Mouse (Mus musculus): ENCODE measurements at regions not wholly inside any gene's neighbourhood (a gene's known extent, or its start where the extent isn't known, plus 50 kb on each side); places are given as distances from the start of the nearest gene placed in this dataset.

- TF ChIP-seq GATA1 (IDR thresholded peaks at IDR 0.05; ENCODE audit: borderline replicate concordance, low read length) (no peak), FLI1 (IDR thresholded peaks at IDR 0.05; ENCODE audit: low read length) (no peak)
- no peaks in the 10 kb centered on the region for H3K36me3 ChIP-seq (replicated peaks; ENCODE audit: low read length)
- H3K4me1 ChIP-seq: no peaks in the 10 kb centered on the region
- 0 out of 2 replicates have a peak, but pooled peaks cover 2% of the 10 kb centered on the region for H3K9me3 ChIP-seq
- H3K27me3 ChIP-seq (replicated peaks): no peaks in the 10 kb centered on the region
- no peak overlapping the region for H3K4me3 ChIP-seq (replicated peaks)
Measured at GRCm38 (mm10) chr12:74528983-74529566, 212.9 kb upstream of the Gm11042 start.

GRCm38 (mm10) chr12:74527190-74527621 is 211.0 kb upstream of the Gm11042 start:
- H3K36me3 ChIP-seq (replicated peaks; ENCODE audit: low read length): no peaks in the 10 kb centered on the region

GRCm38 (mm10) chr12:74523988-74524387 is 207.8 kb upstream of the Gm11042 start:
- Histone ChIP-seq H3K4me1 (no peaks in the 10 kb centered on the region), H3K9me3 (0 out of 2 replicates have a peak, but pooled peaks cover 8% of the 10 kb centered on the region), H3K27me3 (replicated peaks) (no peaks in the 10 kb centered on the region), H3K4me3 (replicated peaks) (no peak overlapping the region), H3K36me3 (replicated peaks; ENCODE audit: low read length) (no peaks in the 10 kb centered on the region)
- no peak for TF ChIP-seq GATA1 (IDR thresholded peaks at IDR 0.05; ENCODE audit: borderline replicate concordance, low read length)
- TF ChIP-seq FLI1 (IDR thresholded peaks at IDR 0.05; ENCODE audit: low read length): no peak

More at GRCm38 (mm10) chr12:74527190-74527621, 211.0 kb upstream of the Gm11042 start:
- no peaks in the 10 kb centered on the region for H3K27me3 ChIP-seq (replicated peaks)
- H3K4me3 ChIP-seq (replicated peaks): no peak overlapping the region
- TF ChIP-seq FLI1 (IDR thresholded peaks at IDR 0.05; ENCODE audit: low read length): no peak
- TF ChIP-seq GATA1 (IDR thresholded peaks at IDR 0.05; ENCODE audit: borderline replicate concordance, low read length): no peak
- no peaks in the 10 kb centered on the region for H3K4me1 ChIP-seq
- H3K9me3 ChIP-seq: no peaks in the 10 kb centered on the region

- Histone ChIP-seq H3K4me3 (replicated peaks) (no peak overlapping the region), H3K36me3 (replicated peaks; ENCODE audit: low read length) (no peaks in the 10 kb centered on the region), H3K4me1 (no peaks in the 10 kb centered on the region), H3K9me3 (0 out of 2 replicates have a peak, but pooled peaks cover 8% of the 10 kb centered on the region), H3K27me3 (replicated peaks) (no peaks in the 10 kb centered on the region)
- TF ChIP-seq GATA1 (IDR thresholded peaks at IDR 0.05; ENCODE audit: borderline replicate concordance, low read length): no peak
- TF ChIP-seq FLI1 (IDR thresholded peaks at IDR 0.05; ENCODE audit: low read length): no peak
Measured at GRCm38 (mm10) chr12:74518032-74518431, 201.8 kb upstream of the Gm11042 start.

GRCm38 (mm10) chr12:74516527-74516926 is 200.3 kb upstream of the Gm11042 start:
- no peaks in the 10 kb centered on the region for H3K36me3 ChIP-seq (replicated peaks; ENCODE audit: low read length)
- no peaks in the 10 kb centered on the region for H3K4me1 ChIP-seq
- H3K27me3 ChIP-seq (replicated peaks): no peaks in the 10 kb centered on the region
- H3K9me3 ChIP-seq: 0 out of 2 replicates have a peak, but pooled peaks cover 5% of the 10 kb centered on the region
- H3K4me3 ChIP-seq (replicated peaks): no peak overlapping the region
- TF ChIP-seq GATA1 (IDR thresholded peaks at IDR 0.05; ENCODE audit: borderline replicate concordance, low read length): no peak
- TF ChIP-seq FLI1 (IDR thresholded peaks at IDR 0.05; ENCODE audit: low read length): no peak

GRCm38 (mm10) chr12:74502791-74503190 is 186.6 kb upstream of the Gm11042 start:
- H3K4me3 ChIP-seq (replicated peaks): no peak overlapping the region
- no peaks in the 10 kb centered on the region for H3K36me3 ChIP-seq (replicated peaks; ENCODE audit: low read length)
- no peaks in the 10 kb centered on the region for H3K4me1 ChIP-seq
- H3K27me3 ChIP-seq (replicated peaks): no peaks in the 10 kb centered on the region
- no peaks in the 10 kb centered on the region for H3K9me3 ChIP-seq
- TF ChIP-seq FLI1 (IDR thresholded peaks at IDR 0.05; ENCODE audit: low read length) (no peak), GATA1 (IDR thresholded peaks at IDR 0.05; ENCODE audit: borderline replicate concordance, low read length) (no peak)

GRCm38 (mm10) chr12:74477619-74478018 is 161.4 kb upstream of the Gm11042 start:
- peaks cover 8% of the 10 kb centered on the region; the same call in 1 of the 2 replicates for H3K9me3 ChIP-seq
- no peaks in the 10 kb centered on the region for H3K4me1 ChIP-seq
- no peaks in the 10 kb centered on the region for H3K27me3 ChIP-seq (replicated peaks)
- H3K4me3 ChIP-seq (replicated peaks): no peak overlapping the region
- no peaks in the 10 kb centered on the region for H3K36me3 ChIP-seq (replicated peaks; ENCODE audit: low read length)
- TF ChIP-seq FLI1 (IDR thresholded peaks at IDR 0.05; ENCODE audit: low read length): no peak

GRCm38 (mm10) chr12:74474741-74475140 is 158.5 kb upstream of the Gm11042 start:
- no peaks in the 10 kb centered on the region for H3K36me3 ChIP-seq (replicated peaks; ENCODE audit: low read length)
- H3K9me3 ChIP-seq: no peaks in the 10 kb centered on the region
- no peaks in the 10 kb centered on the region for H3K27me3 ChIP-seq (replicated peaks)
- no peak overlapping the region for H3K4me3 ChIP-seq (replicated peaks)
- no peak for TF ChIP-seq FLI1 (IDR thresholded peaks at IDR 0.05; ENCODE audit: low read length)
- TF ChIP-seq GATA1 (IDR thresholded peaks at IDR 0.05; ENCODE audit: borderline replicate concordance, low read length): no peak
- H3K4me1 ChIP-seq: no peaks in the 10 kb centered on the region

GRCm38 (mm10) chr12:74458521-74458920 is 142.3 kb upstream of the Gm11042 start:
- Histone ChIP-seq H3K4me3 (replicated peaks) (no peak overlapping the region), H3K9me3 (peaks cover 4% of the 10 kb centered on the region; the same call in 1 of the 2 replicates), H3K27me3 (replicated peaks) (no peaks in the 10 kb centered on the region), H3K4me1 (no peaks in the 10 kb centered on the region), H3K36me3 (replicated peaks; ENCODE audit: low read length) (no peaks in the 10 kb centered on the region)
- TF ChIP-seq FLI1 (IDR thresholded peaks at IDR 0.05; ENCODE audit: low read length) (no peak), GATA1 (IDR thresholded peaks at IDR 0.05; ENCODE audit: borderline replicate concordance, low read length) (no peak)

- H3K4me3 ChIP-seq (replicated peaks): no peak overlapping the region
- TF ChIP-seq FLI1 (IDR thresholded peaks at IDR 0.05; ENCODE audit: low read length) (no peak), GATA1 (IDR thresholded peaks at IDR 0.05; ENCODE audit: borderline replicate concordance, low read length) (no peak)
- H3K36me3 ChIP-seq (replicated peaks; ENCODE audit: low read length): no peaks in the 10 kb centered on the region
Measured at GRCm38 (mm10) chr12:74452375-74453090, 136.3 kb upstream of the Gm11042 start.

More at GRCm38 (mm10) chr12:74452375-74453090, 136.3 kb upstream of the Gm11042 start:
- H3K27me3 ChIP-seq (replicated peaks): no peaks in the 10 kb centered on the region
- H3K9me3 ChIP-seq: peaks cover 7% of the 10 kb centered on the region; the same call in 1 of the 2 replicates
- H3K4me1 ChIP-seq: no peaks in the 10 kb centered on the region
